Mouse (Mus musculus): ENCODE data around the gene Tvp23b. TPM values are rescaled to one million over a fixed set of nuclear protein-coding genes. Genes with fewer than 3 reads are reported as not detected.
A peak's percentile ranks its signal among the peaks of the same experiment; 100 is the strongest.

The Tvp23b gene
- polyA plus RNA-seq (2016; fragmentation: Nextera tagmentation; extraction: Ambion mirVana): 44.0 and 44.4 TPM in 2 replicates

DNA sequence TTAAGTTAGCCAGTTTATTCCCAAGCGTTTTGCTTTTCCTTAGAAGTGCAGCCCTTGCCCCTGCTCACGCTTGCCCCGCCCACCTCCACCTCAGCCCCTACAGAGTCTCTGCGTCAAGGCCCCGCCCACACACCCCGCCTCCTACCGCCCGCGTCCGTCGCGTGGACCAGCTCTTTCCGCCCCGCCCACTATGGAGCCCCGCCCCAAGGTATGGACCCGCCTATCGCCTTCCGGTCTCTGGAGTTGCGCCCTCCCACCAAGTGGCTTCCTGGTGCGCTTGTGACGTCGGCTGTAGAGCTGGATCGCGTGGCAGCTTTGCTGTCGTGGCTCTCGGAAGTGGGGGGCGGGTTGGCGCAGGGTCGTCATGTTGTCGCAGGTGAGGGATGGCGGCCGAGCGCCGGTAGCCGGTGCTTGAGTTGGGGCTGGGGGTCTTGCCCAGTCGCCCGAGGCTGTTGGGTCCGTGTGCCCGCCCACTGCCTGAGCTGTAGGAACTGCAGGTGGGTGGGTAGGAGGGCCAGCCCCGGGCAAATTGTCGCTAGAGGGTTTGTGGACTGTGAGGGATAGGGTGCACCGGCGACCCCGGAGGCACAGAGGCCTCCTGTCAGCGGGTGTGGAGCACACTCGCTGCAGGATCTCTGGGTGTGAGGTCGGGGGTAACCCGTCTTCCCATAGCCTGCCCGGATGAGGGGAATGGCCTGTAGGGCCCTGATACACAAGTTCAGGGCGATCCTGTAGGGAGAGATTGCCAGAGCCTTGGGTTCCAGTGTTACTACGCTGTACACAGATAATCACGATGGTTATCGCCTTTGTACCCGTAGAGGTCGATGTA, at the start of gene Tvp23b:
Gene Tvp23b, plus strand, starts transcription at position 236 of the 829 bp plus-strand sequence.
- WGBS: 2% methylated on average over 55 of the region's 55 CpGs
- Histone ChIP-seq H3K27ac (peak within 1 kb of the TSS; percentile 93), H3K27me3 (ENCODE audit: insufficient read depth, poor library complexity, severe bottlenecking) (no peaks in the 10 kb centered on the region), H3K4me3 (peak within 1 kb of the TSS; percentile 83), H3K36me3 (peaks cover 12% of the 10 kb centered on the region), H3K4me1 (replicated peaks) (peaks cover 17% of the 10 kb centered on the region; the same call in 1 of the 2 replicates), H3K9me3 (no peaks in the 10 kb centered on the region)
- peak; percentile 99 for DNase-seq (ENCODE audit: low spot score)

DNA sequence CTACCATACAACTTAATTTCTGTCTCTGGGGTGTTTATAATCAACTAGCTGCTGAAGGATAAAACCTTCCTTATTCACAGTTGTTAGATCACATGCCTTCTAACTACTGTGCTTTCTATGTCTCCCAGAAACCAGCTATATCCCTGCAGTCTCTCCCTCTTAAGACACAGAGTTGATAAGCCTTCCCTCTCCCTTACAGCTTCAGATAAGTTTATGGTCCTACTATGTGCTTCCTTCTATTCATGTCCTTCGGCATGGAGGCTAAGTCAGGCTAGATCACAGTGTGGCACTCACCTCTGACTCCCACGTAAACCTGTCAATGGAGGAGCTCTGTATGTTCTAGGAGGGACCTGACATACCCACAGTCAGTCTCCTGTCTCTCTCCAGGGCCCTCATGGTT, 48.9 kb upstream of the Tvp23b start:
- Histone ChIP-seq H3K4me1 (replicated peaks) (no peaks in the 10 kb centered on the region), H3K9me3 (no peaks in the 10 kb centered on the region), H3K27me3 (ENCODE audit: insufficient read depth, poor library complexity, severe bottlenecking) (no peaks in the 10 kb centered on the region), H3K27ac (no peak overlapping the region), H3K36me3 (no peaks in the 10 kb centered on the region), H3K4me3 (no peak overlapping the region)
- WGBS: 83% methylated on average over 2 of the region's 2 CpGs
- DNase-seq (ENCODE audit: low spot score): no peak

DNA sequence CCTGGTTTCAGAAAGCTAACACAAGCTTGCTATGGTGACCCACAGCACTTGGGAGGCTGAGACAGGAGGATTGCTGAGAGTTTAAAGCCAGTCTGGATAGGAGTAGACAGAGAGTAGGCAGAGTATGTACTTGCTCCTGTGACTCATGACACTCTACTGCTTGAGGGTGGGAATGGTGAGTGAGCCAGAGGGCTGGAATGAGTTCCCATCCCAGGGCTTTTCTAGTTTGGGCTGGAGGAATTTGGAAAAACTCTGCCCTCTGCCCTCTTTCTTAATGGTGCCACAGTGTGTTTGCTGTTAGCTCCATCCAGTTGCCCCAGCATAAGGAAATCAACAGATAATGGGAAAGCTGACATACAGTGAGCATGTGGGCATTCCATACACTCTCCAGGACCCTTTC, 47.3 kb upstream of the Tvp23b start:
- Histone ChIP-seq H3K36me3 (0 out of 2 replicates have a peak, but pooled peaks cover 4% of the 10 kb centered on the region), H3K4me1 (replicated peaks) (no peaks in the 10 kb centered on the region), H3K4me3 (no peak overlapping the region), H3K27ac (no peak overlapping the region), H3K27me3 (ENCODE audit: insufficient read depth, poor library complexity, severe bottlenecking) (no peaks in the 10 kb centered on the region), H3K9me3 (no peaks in the 10 kb centered on the region)
- no peak for DNase-seq (ENCODE audit: low spot score)

DNA sequence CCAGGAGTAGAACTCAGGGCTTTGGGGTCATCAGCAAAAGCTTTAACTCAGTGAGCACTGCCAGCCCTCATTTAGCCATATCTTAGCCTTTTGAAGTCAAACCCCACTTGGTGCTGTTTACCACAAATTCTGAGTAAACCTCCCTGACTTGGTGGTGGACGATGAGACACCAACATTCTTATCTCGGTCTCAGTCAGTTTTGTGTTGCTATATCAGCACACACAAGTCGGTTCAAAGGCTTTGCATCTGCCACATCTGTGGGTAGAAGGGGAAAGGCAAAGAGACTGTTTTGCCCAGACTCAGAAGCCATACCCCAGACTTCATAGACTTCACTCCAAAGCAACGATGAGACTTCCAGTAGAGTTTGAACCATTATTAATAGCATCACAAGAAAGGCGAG, 34.7 kb upstream of the Tvp23b start:
- no peak for DNase-seq (ENCODE audit: low spot score)
- H3K9me3 ChIP-seq: no peaks in the 10 kb centered on the region
- H3K4me1 ChIP-seq (replicated peaks): peaks cover 22% of the 10 kb centered on the region
- no peak overlapping the region for H3K27ac ChIP-seq
- peaks cover 7% of the 10 kb centered on the region for H3K36me3 ChIP-seq
- H3K4me3 ChIP-seq: no peak overlapping the region
- no peaks in the 10 kb centered on the region for H3K27me3 ChIP-seq (ENCODE audit: insufficient read depth, poor library complexity, severe bottlenecking)
- WGBS: 89% methylated on average over 5 of the region's 5 CpGs

DNA sequence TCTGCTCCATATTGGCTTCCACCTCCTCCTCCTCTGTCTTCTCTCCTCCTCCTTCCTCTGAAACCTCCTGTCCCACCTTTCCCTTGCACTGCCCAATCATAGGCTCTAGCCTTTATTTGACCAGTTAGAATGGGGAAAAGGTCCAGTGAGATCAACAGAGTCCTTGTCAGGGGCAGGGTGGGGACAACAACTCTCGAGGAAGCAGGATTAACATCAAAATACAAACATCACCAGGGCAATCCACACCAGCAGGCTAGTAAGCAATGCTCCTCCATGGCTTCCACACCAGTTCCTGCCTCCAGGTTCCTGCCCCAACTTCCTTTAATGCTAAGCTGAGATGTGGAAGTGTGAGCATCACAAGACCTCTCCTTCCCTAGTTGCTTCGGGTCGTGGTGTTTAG, 33.5 kb upstream of the Tvp23b start:
- Histone ChIP-seq H3K9me3 (no peaks in the 10 kb centered on the region), H3K4me3 (no peak overlapping the region), H3K4me1 (replicated peaks) (peaks cover 22% of the 10 kb centered on the region), H3K36me3 (0 out of 2 replicates have a peak, but pooled peaks cover 1% of the 10 kb centered on the region), H3K27me3 (ENCODE audit: insufficient read depth, poor library complexity, severe bottlenecking) (no peaks in the 10 kb centered on the region), H3K27ac (no peak overlapping the region)
- WGBS: 77% methylated on average over 3 of the region's 3 CpGs
- no peak for DNase-seq (ENCODE audit: low spot score)

DNA sequence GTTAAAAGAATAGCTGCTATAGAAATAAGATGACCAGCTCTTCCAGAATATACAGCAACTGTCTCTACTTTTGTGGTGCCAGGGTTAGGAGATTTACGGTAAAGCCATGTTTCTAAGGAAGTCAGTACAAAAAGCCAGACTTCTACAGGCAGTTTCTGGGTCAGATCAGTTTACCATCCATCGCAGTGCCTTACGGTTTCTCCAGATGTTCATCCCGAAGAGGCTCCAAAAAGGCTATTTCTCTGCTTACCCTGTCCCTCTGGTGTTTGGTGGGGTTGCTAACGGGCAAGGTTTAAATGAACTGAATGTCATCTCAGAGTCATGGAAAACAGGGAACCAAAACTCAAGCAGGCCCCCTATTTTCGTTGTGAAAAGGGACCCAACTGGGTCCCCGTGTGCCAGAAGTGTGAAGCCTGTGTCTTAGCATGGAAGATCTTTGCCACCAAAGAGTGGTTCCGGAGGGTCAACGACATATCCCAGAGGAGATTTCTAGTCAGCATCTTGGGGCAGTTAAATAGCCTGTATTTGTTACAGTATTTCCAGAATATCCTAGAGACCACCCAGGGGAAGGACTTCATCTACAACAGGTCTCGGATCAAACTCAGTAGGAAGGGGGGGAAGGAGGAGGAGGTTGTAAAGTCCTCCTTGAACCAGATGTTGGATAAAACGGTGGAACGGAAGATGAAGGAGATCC, 32.1 kb upstream of the Tvp23b start, which contains the start of gene Fbxw10:
Gene Fbxw10, plus strand, starts transcription at position 109 of the 694 bp plus-strand sequence.
- WGBS: 28% methylated on average over 12 of the region's 12 CpGs
- peak within 1 kb of the TSS; percentile 40 for H3K4me3 ChIP-seq
- peak; percentile 18 for DNase-seq (ENCODE audit: low spot score)
- H3K27ac ChIP-seq: peak within 1 kb of the TSS; percentile 81
- peaks cover 5% of the 10 kb centered on the region; the same call in 1 of the 2 replicates for H3K27me3 ChIP-seq (ENCODE audit: insufficient read depth, poor library complexity, severe bottlenecking)
- peaks cover 22% of the 10 kb centered on the region for H3K4me1 ChIP-seq (replicated peaks)
- no peaks in the 10 kb centered on the region for H3K36me3 ChIP-seq
- H3K9me3 ChIP-seq: no peaks in the 10 kb centered on the region

DNA sequence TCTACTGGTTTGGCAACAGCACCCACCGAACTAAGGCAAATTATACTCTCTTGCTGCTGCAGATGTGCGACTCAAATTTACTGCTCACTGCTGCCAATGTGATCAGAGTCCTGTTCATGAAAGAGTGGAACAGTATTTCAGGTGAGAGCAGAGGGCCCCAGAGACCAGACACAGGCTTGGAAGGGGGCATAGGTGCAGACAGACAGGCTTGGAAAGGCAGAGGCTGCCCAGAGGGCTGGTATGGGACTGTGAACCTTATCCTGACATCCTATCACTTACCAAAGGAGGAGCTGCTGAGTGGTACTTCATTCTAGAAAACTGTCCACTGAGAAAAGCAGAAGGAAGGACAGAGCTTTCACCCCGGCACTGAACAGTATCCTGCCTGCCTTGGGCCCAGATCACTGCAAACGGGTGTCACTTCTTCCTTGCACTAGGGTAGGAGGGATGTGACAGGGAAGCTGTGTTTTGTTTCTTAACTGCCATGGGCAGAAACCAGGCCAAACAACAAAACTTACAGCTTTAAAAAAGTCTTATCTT, 31.5 kb upstream of the Tvp23b start:
- 53% methylated on average over 4 of the region's 4 CpGs for whole genome bisulfite sequencing
- H3K4me1 ChIP-seq (replicated peaks): peaks cover 22% of the 10 kb centered on the region
- no peaks in the 10 kb centered on the region for H3K9me3 ChIP-seq
- 0 out of 2 replicates have a peak overlapping the region, but pooled peaks have one; percentile 50 for H3K27ac ChIP-seq
- H3K27me3 ChIP-seq (ENCODE audit: insufficient read depth, poor library complexity, severe bottlenecking): peaks cover 5% of the 10 kb centered on the region; the same call in 1 of the 2 replicates
- DNase-seq (ENCODE audit: low spot score): peak; percentile 3
- H3K4me3 ChIP-seq: peak overlapping the region; percentile 40; the same call in 1 of the 2 replicates
- H3K36me3 ChIP-seq: no peaks in the 10 kb centered on the region

DNA sequence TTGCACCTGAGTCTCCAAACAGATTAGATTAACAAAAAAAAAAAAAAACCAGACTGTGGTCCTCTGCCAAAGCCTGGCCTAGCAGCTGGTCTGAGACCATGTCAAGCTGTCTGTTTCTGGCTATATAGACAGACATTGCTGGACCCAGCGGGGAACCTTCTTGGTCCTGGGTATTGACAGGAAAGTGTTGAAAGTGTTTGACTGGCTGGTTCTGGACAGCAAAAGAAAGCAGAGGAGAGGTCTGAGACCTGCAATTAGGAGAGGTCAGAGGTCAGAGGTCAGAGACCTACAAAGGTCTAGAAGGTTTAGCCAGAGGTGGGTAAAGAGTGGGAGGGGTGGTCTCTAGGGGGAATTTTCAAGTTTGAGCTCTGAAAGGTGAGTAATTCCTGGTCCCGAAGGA, 31.0 kb upstream of the Tvp23b start:
- H3K36me3 ChIP-seq: no peaks in the 10 kb centered on the region
- peak; percentile 60 for DNase-seq (ENCODE audit: low spot score)
- H3K4me3 ChIP-seq: no peak overlapping the region
- no peak overlapping the region for H3K27ac ChIP-seq
- peaks cover 22% of the 10 kb centered on the region for H3K4me1 ChIP-seq (replicated peaks)
- H3K27me3 ChIP-seq (ENCODE audit: insufficient read depth, poor library complexity, severe bottlenecking): peaks cover 5% of the 10 kb centered on the region; the same call in 1 of the 2 replicates
- 29% methylated on average over 2 of the region's 2 CpGs for WGBS
- no peaks in the 10 kb centered on the region for H3K9me3 ChIP-seq

DNA sequence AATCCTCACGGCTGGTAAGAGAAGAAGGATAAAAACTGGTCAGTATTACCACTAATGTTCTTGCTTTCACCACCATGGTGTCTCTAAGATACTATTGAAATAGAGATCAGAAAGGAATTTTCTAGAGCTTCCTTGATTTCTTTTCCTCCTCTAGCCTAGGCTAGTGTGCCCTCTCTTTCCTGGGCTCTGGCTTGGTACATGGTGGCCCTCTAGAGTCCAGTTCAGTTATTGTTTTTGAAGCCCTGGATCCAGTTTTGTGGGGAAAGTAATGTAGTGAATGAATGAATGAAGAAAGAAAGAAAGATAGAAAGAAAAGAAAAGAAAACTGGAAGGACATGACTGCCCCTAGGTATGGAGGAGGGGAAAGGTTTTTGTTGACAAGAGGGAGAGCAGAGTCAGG, 28.1 kb upstream of the Tvp23b start:
- no peak for DNase-seq (ENCODE audit: low spot score)
- no peak overlapping the region for H3K27ac ChIP-seq
- no peak overlapping the region for H3K4me3 ChIP-seq
- WGBS: 83% methylated on average over 1 of the region's 1 CpGs
- peaks cover 5% of the 10 kb centered on the region; the same call in 1 of the 2 replicates for H3K27me3 ChIP-seq (ENCODE audit: insufficient read depth, poor library complexity, severe bottlenecking)
- no peaks in the 10 kb centered on the region for H3K36me3 ChIP-seq
- H3K4me1 ChIP-seq (replicated peaks): peaks cover 22% of the 10 kb centered on the region
- no peaks in the 10 kb centered on the region for H3K9me3 ChIP-seq

DNA sequence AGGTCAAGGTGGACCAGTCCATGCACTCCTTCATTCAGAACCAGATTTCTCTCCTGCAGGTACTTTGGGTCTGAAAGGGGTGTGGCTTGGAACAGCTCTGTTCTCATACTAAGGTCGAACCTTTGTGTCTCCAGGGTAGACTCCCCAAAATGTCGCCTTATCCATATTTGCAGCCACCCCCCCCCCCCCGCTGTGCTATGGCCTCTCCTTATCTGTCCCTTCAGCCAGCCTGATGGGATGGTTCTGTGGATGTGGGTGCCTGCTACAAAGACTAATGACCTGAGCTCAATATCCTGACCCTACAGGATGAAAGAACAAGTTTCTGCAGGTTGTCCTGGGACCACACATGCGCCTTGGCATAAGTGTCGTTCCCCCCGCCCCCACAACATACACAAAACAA, 25.9 kb upstream of the Tvp23b start:
- no peaks in the 10 kb centered on the region for H3K36me3 ChIP-seq
- 83% methylated on average over 6 of the region's 6 CpGs for WGBS
- H3K4me1 ChIP-seq (replicated peaks): peaks cover 8% of the 10 kb centered on the region; the same call in 1 of the 2 replicates
- H3K9me3 ChIP-seq: no peaks in the 10 kb centered on the region
- DNase-seq (ENCODE audit: low spot score): no peak
- peaks cover 5% of the 10 kb centered on the region; the same call in 1 of the 2 replicates for H3K27me3 ChIP-seq (ENCODE audit: insufficient read depth, poor library complexity, severe bottlenecking)
- no peak overlapping the region for H3K27ac ChIP-seq
- no peak overlapping the region for H3K4me3 ChIP-seq

DNA sequence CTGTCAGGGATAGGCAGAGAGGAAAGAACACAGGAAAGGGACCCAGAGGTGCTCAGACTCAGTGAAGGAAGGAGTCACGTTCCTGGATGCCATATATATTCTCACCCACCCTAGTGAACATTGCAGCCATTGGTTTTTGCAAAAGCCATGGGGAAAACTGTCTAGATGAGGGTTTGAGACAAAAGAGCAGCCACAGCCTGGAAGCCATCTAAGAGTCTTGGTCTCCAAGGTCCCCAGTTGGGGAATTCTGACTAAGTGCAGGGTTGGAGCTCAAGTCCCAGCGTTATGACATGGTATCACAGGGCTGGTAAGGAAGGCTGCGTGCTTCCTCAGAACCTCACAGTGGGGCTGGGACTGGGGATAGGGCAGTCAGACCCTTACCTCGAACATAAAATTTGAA, 13.7 kb upstream of the Tvp23b start:
- H3K4me1 ChIP-seq (replicated peaks): no peaks in the 10 kb centered on the region
- H3K27me3 ChIP-seq (ENCODE audit: insufficient read depth, poor library complexity, severe bottlenecking): no peaks in the 10 kb centered on the region
- H3K27ac ChIP-seq: no peak overlapping the region
- WGBS: 77% methylated on average over 4 of the region's 4 CpGs
- no peak for DNase-seq (ENCODE audit: low spot score)
- no peaks in the 10 kb centered on the region for H3K36me3 ChIP-seq
- no peaks in the 10 kb centered on the region for H3K9me3 ChIP-seq
- no peak overlapping the region for H3K4me3 ChIP-seq

DNA sequence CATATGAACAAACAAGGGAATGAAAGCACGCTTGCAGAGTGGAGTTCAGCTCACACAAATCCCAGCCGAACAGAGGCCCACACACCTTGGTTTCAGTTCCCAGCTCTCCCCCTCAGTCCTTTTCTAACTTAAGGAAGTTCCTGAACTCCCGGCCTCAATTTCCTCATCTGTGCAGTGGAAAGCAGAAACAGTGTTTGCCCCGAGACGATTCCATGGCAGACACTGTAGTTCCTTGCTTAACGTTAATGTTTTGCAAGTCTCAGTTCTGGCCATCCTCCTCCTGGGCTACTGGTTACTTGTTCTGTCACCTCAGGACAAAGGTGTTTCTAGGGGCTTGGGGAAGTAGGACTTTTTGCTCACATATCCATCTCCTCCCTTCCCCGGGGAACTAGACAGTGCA, 12.6 kb upstream of the Tvp23b start:
- Histone ChIP-seq H3K27me3 (ENCODE audit: insufficient read depth, poor library complexity, severe bottlenecking) (no peaks in the 10 kb centered on the region), H3K4me1 (replicated peaks) (no peaks in the 10 kb centered on the region), H3K9me3 (no peaks in the 10 kb centered on the region), H3K4me3 (no peak overlapping the region), H3K36me3 (no peaks in the 10 kb centered on the region), H3K27ac (no peak overlapping the region)
- WGBS: 87% methylated on average over 7 of the region's 7 CpGs
- DNase-seq (ENCODE audit: low spot score): no peak

DNA sequence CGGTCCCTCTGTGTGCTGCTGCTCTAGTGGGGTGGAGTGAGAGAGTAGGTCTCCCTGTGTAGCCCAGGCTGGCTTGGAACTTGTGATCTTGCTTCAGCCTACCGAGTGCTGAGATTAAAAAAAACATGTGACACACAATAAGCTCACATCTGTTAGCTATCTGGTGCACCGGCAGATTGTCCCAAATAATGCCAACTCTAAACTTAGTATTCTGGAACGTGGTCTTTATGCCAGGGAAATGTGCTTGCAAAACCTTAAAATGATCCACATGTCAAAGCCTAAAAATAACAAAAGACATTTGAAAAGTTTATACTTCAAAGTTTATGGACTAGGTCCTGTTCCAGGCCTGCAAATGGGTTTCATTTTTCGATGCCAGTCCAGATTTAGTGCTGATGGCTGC, 10.1 kb upstream of the Tvp23b start:
- no peaks in the 10 kb centered on the region for H3K36me3 ChIP-seq
- H3K9me3 ChIP-seq: no peaks in the 10 kb centered on the region
- no peaks in the 10 kb centered on the region for H3K27me3 ChIP-seq (ENCODE audit: insufficient read depth, poor library complexity, severe bottlenecking)
- no peaks in the 10 kb centered on the region for H3K4me1 ChIP-seq (replicated peaks)
- 86% methylated on average over 5 of the region's 5 CpGs for WGBS
- H3K4me3 ChIP-seq: no peak overlapping the region
- no peak for DNase-seq (ENCODE audit: low spot score)
- H3K27ac ChIP-seq: no peak overlapping the region
